Mouse (Mus musculus) mesoderm, embryonic 11.5 days (tissue): ENCODE measurements around the gene Tgfb2.

Source experiments
- DNase-seq: peaks from one replicate; pipeline ENCODE4 v3.0.0-alpha.2; 2012; ENCODE audit warnings: low read depth, low spot score

Gene Tgfb2

GRCm38 (mm10) chr1:186702391-186703255 is 3.2 kb downstream of the Tgfb2 start:
- DNase-seq: peak; percentile 67

GRCm38 (mm10) chr1:186701206-186701905 is 4.4 kb downstream of the Tgfb2 start:
- DNase-seq: no peak

- no peak for DNase-seq
Observed at GRCm38 (mm10) chr1:186700496-186700895, 5.3 kb downstream of the Tgfb2 start.

GRCm38 (mm10) chr1:186698583-186699338 is 7.0 kb downstream of the Tgfb2 start:
- no peak for DNase-seq

- DNase-seq: no peak
Observed at GRCm38 (mm10) chr1:186696231-186696630, 9.6 kb downstream of the Tgfb2 start.

- DNase-seq: no peak
Observed at GRCm38 (mm10) chr1:186695361-186695760, 10.4 kb downstream of the Tgfb2 start.

- DNase-seq: no peak
Observed at GRCm38 (mm10) chr1:186692370-186692769, 13.4 kb downstream of the Tgfb2 start.

GRCm38 (mm10) chr1:186691708-186692107 is 14.1 kb downstream of the Tgfb2 start:
- no peak for DNase-seq

- DNase-seq: no peak
Observed at GRCm38 (mm10) chr1:186684041-186684440, 21.7 kb downstream of the Tgfb2 start.

- DNase-seq: peak; percentile 67
Observed at GRCm38 (mm10) chr1:186682606-186683005, 23.2 kb downstream of the Tgfb2 start.

GRCm38 (mm10) chr1:186677614-186678013 is 28.2 kb downstream of the Tgfb2 start:
- no peak for DNase-seq

GRCm38 (mm10) chr1:186676199-186676598 is 29.6 kb downstream of the Tgfb2 start:
- DNase-seq: no peak

GRCm38 (mm10) chr1:186675263-186675662 is 30.5 kb downstream of the Tgfb2 start:
- no peak for DNase-seq

GRCm38 (mm10) chr1:186674621-186675020 is 31.2 kb downstream of the Tgfb2 start:
- DNase-seq: no peak

- no peak for DNase-seq
Observed at GRCm38 (mm10) chr1:186673166-186673565, 32.6 kb downstream of the Tgfb2 start.

- no peak for DNase-seq
Observed at GRCm38 (mm10) chr1:186663412-186663811, 42.4 kb downstream of the Tgfb2 start.

GRCm38 (mm10) chr1:186662996-186663395 is 42.8 kb downstream of the Tgfb2 start:
- DNase-seq: no peak

GRCm38 (mm10) chr1:186661206-186661921 is 44.4 kb downstream of the Tgfb2 start:
- DNase-seq: no peak

- no peak for DNase-seq
Observed at GRCm38 (mm10) chr1:186658783-186659182, 47.0 kb downstream of the Tgfb2 start.

- DNase-seq: no peak
Observed at GRCm38 (mm10) chr1:186657559-186658219, 48.1 kb downstream of the Tgfb2 start.
